Mouse (Mus musculus) spleen, embryonic (tissue): Measurements from ENCODE around the gene Atp13a1.

Experiments used
- CTCF ChIA-PET: fragments of 350-600 bp; sonication (Branson Sonifier 250); formaldehyde crosslinking; loops from one replicate; lab custom pipeline; 2022; lab: Charles Lee

Gene Atp13a1

GRCm38 (mm10) chr8:69790773-69791367 is at the start of gene Atp13a1, which contains the start of gene Zfp866:
Gene Atp13a1, plus strand, starts transcription at chr8:69791163.
Gene Zfp866, minus strand, starts transcription at chr8:69791178.
- CTCF ChIA-PET = no interaction called here

- CTCF ChIA-PET = interaction anchor here (0.7 kb wide), 1 partner anchor 61 kb away, joined by 3 read pairs; no protein-coding TSS in a partner anchor
These were observed 49.7 kb upstream of the Atp13a1 start for GRCm38 (mm10) chr8:69741231-69741630.

GRCm38 (mm10) chr8:69749544-69750454 is 41.2 kb upstream of the Atp13a1 start, which contains the start of gene Zfp963:
Gene Zfp963, minus strand, starts transcription at chr8:69749970.
- CTCF ChIA-PET = interaction anchor here (0.5 to 1.0 kb wide), 3 partner anchors 9 to 295 kb away, joined by 3 to 5 read pairs (median 3); no protein-coding TSS in a partner anchor

- CTCF ChIA-PET = no interaction called here
These were observed 38.5 kb upstream of the Atp13a1 start for GRCm38 (mm10) chr8:69752437-69752836.

GRCm38 (mm10) chr8:69758316-69758715 is 32.6 kb upstream of the Atp13a1 start:
- CTCF ChIA-PET = interaction anchor here (0.7 to 1.3 kb wide), 2 partner anchors 8 to 25 kb away, joined by 3 to 5 read pairs; partner anchors contain the start of gene Zfp963

- CTCF ChIA-PET = no interaction called here
These were observed 29.0 kb upstream of the Atp13a1 start for GRCm38 (mm10) chr8:69761814-69762445.

GRCm38 (mm10) chr8:69771221-69771620 is 19.7 kb upstream of the Atp13a1 start:
- CTCF ChIA-PET = no interaction called here

GRCm38 (mm10) chr8:69772106-69772505 is 18.9 kb upstream of the Atp13a1 start:
- CTCF ChIA-PET = no interaction called here

- CTCF ChIA-PET = interaction anchor here (0.6 kb wide), 1 partner anchor 34 kb away, joined by 3 read pairs; no protein-coding TSS in a partner anchor
These were observed 16.3 kb upstream of the Atp13a1 start, which contains the start of gene Gm20422 for GRCm38 (mm10) chr8:69774503-69775148. Gene Gm20422, minus strand, starts transcription at chr8:69774886.

- CTCF ChIA-PET = interaction anchor here (0.6 kb wide), 1 partner anchor 34 kb away, joined by 3 read pairs; no protein-coding TSS in a partner anchor
These were observed 15.8 kb upstream of the Atp13a1 start for GRCm38 (mm10) chr8:69775149-69775534.

- CTCF ChIA-PET = interaction anchor here (0.6 kb wide), 1 partner anchor 64 kb away, joined by 3 read pairs; no protein-coding TSS in a partner anchor
These were observed 13.9 kb upstream of the Atp13a1 start for GRCm38 (mm10) chr8:69777111-69777510.

GRCm38 (mm10) chr8:69789105-69789504 is 1.9 kb upstream of the Atp13a1 start:
- CTCF ChIA-PET = no interaction called here

- CTCF ChIA-PET = no interaction called here
These were observed 1.2 kb upstream of the Atp13a1 start for GRCm38 (mm10) chr8:69789731-69790130.

GRCm38 (mm10) chr8:69790364-69790763 is 599 bp upstream of the Atp13a1 start:
- CTCF ChIA-PET = no interaction called here

GRCm38 (mm10) chr8:69791415-69792068 is 579 bp downstream of the Atp13a1 start:
- CTCF ChIA-PET = interaction anchor here (0.6 kb wide), 1 partner anchor 441 kb away, joined by 4 read pairs; no protein-coding TSS in a partner anchor

- CTCF ChIA-PET = interaction anchor here (0.6 kb wide), 1 partner anchor 12 kb away, joined by 6 read pairs; no protein-coding TSS in a partner anchor
These were observed 2.7 kb downstream of the Atp13a1 start for GRCm38 (mm10) chr8:69793666-69794065.

- CTCF ChIA-PET = no interaction called here
These were observed 3.1 kb downstream of the Atp13a1 start for GRCm38 (mm10) chr8:69794096-69794495.

- CTCF ChIA-PET = no interaction called here
These were observed 3.9 kb downstream of the Atp13a1 start for GRCm38 (mm10) chr8:69794901-69795300.

- CTCF ChIA-PET = interaction anchor here (0.6 kb wide), 1 partner anchor 47 kb away, joined by 3 read pairs; the partner anchor contains the start of gene Zfp963
These were observed 5.9 kb downstream of the Atp13a1 start for GRCm38 (mm10) chr8:69796721-69797345.

- CTCF ChIA-PET = no interaction called here
These were observed 6.7 kb downstream of the Atp13a1 start for GRCm38 (mm10) chr8:69797661-69798060.
